Mouse (Mus musculus) cortical plate, adult 2 months (tissue): Measurements from ENCODE around the gene AW549877. TPM values are rescaled to one million over a fixed set of nuclear protein-coding genes. Genes with fewer than 3 reads are reported as not detected.

Experiments used
- H3K27ac ChIP-seq: fragments of 200-500 bp; 2 replicates; pipeline ENCODE4 v1.5.1; 2012; ENCODE audit warnings: low read length, control low read depth, inconsistent platforms; ENCODE audit not compliant: insufficient read depth
- H3K4me1 ChIP-seq: fragments of 200-500 bp; 2 replicates; pipeline ENCODE4 v1.6.1; 2011; ENCODE audit warnings: low read length; ENCODE audit not compliant: control insufficient read depth, insufficient read depth
- H3K4me3 ChIP-seq: fragments of 200-500 bp; 2 replicates; pipeline ENCODE4 v1.5.1; 2011; ENCODE audit warnings: mild to moderate bottlenecking, low read length, control low read depth; ENCODE audit not compliant: insufficient read depth
- CTCF ChIP-seq: fragments of 200-500 bp; IDR thresholded peaks from 2 replicates; pipeline ENCODE4 v1.5.1; 2011; ENCODE audit warnings: mild to moderate bottlenecking, control low read depth, low read length; ENCODE audit not compliant: insufficient read depth; ENCODE audit errors: extremely low read depth
- POLR2A ChIP-seq: fragments of 200-500 bp; IDR thresholded peaks from 2 replicates; pipeline ENCODE4 v1.6.1; 2011; ENCODE audit warnings: mild to moderate bottlenecking, low read length, control low read depth; ENCODE audit not compliant: insufficient read depth; ENCODE audit errors: extremely low read depth
- polyA plus RNA-seq: library from polyadenylated mRNA; depleted of rRNA; stranded (reverse); fragments of >200 nt; gene quantifications from 2 replicates; pipeline ENCODE4 v1.2.3, GENCODE M21; 2012; rRNA removed

AW549877 gene
- polyA plus RNA-seq = 37.8 and 39.0 TPM in 2 replicates

- TF ChIP-seq CTCF (no peak), POLR2A (peak; percentile 87)
- Histone ChIP-seq H3K4me3 (peak within 1 kb of the TSS; percentile 74), H3K27ac (peak within 1 kb of the TSS; percentile 95), H3K4me1 (no peaks in the 10 kb centered on the region)
Measured at GRCm38 (mm10) chr15:3995448-3996266, at the start of gene AW549877. AW549877 (minus strand) TSS chr15:3995744.

- no peak overlapping the region for H3K27ac ChIP-seq
- no peak overlapping the region for H3K4me3 ChIP-seq
- no peaks in the 10 kb centered on the region for H3K4me1 ChIP-seq
- TF ChIP-seq CTCF (0 out of 2 replicates have a peak, but pooled peaks have one; percentile 14), POLR2A (no peak)
Measured at GRCm38 (mm10) chr15:4043032-4043471, 47.5 kb upstream of the AW549877 start.

- Histone ChIP-seq H3K4me3 (no peak overlapping the region), H3K4me1 (no peaks in the 10 kb centered on the region), H3K27ac (no peak overlapping the region)
- TF ChIP-seq CTCF (no peak), POLR2A (no peak)
Measured at GRCm38 (mm10) chr15:4042423-4042822, 46.9 kb upstream of the AW549877 start.

GRCm38 (mm10) chr15:4033168-4034004 lies 37.8 kb upstream of the AW549877 start:
- Histone ChIP-seq H3K4me1 (peaks cover 8% of the 10 kb centered on the region; the same call in 1 of the 2 replicates), H3K27ac (no peak overlapping the region), H3K4me3 (no peak overlapping the region)
- TF ChIP-seq CTCF (no peak), POLR2A (no peak)

- TF ChIP-seq CTCF (no peak), POLR2A (no peak)
- H3K4me1 ChIP-seq = peaks cover 11% of the 10 kb centered on the region; the same call in 1 of the 2 replicates
- H3K4me3 ChIP-seq = no peak overlapping the region
- H3K27ac ChIP-seq = no peak overlapping the region
Measured at GRCm38 (mm10) chr15:4028960-4029359, 33.4 kb upstream of the AW549877 start.

- peak overlapping the region; percentile 91 for H3K4me3 ChIP-seq
- no peak overlapping the region for H3K27ac ChIP-seq
- no peak for TF ChIP-seq POLR2A
- TF ChIP-seq CTCF = no peak
- H3K4me1 ChIP-seq = peaks cover 11% of the 10 kb centered on the region; the same call in 1 of the 2 replicates
Measured at GRCm38 (mm10) chr15:4028411-4028700, 32.8 kb upstream of the AW549877 start.

DNA sequence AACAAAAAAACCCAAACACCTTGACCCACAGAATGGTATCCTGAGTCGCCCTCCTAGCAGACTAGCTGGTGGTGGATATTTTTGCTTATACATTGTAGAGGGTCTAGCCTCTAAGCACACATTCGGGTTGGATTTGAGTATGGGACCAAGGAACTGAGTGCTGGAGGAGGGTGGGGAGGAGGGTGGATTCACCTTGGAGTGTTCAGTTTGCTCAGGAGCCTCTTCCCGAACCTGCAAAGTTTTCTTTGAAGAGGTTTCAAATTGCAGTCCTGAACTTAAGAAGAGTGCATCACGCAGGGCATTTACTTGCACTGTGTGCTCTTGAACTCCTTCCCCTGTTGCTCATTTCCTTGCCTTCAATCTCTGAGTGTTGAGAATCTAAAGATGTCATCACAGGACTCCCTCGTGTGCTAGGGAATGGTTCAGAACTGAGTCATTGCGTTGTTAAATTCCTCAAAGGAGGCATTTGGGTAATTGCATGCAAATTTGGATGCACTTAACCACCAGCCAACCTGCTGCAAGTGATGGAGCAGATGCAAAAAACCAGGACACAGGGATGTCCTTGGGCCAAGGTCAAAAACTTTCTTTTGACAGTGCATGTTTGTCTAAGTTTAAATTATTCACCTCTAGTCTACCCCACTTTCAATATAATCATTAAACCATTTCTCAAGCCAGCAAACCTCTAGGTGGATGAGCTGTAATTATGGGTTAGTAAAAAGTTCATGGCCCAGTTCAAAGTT lies 32.3 kb upstream of the AW549877 start:
- peak overlapping the region; percentile 62; the same call in 1 of the 2 replicates for H3K27ac ChIP-seq
- H3K4me3 ChIP-seq = peak overlapping the region; percentile 91
- peaks cover 9% of the 10 kb centered on the region; the same call in 1 of the 2 replicates for H3K4me1 ChIP-seq
- no peak for TF ChIP-seq POLR2A

GRCm38 (mm10) chr15:4026831-4027584 lies 31.5 kb upstream of the AW549877 start:
- TF ChIP-seq POLR2A (0 out of 2 replicates have a peak, but pooled peaks have one; percentile 34), CTCF (no peak)
- H3K4me3 ChIP-seq = peak overlapping the region; percentile 91
- H3K4me1 ChIP-seq = peaks cover 6% of the 10 kb centered on the region; the same call in 1 of the 2 replicates
- peak overlapping the region; percentile 98 for H3K27ac ChIP-seq
